Mouse (Mus musculus): ENCODE measurements at regions not wholly inside any gene's neighbourhood (a gene's known extent, or its start where the extent isn't known, plus 50 kb on each side); places are given as distances from the start of the nearest gene placed in this dataset.

- 2% methylated on average over 14 of the region's 14 CpGs for whole genome bisulfite sequencing
- Histone ChIP-seq H3K27ac (ENCODE audit: low read depth, low read length) (0 out of 2 replicates have a peak overlapping the region, but pooled peaks have one; percentile 16), H3K4me3 (ENCODE audit: low read depth, low read length) (no peak overlapping the region), H3K27me3 (replicated peaks; ENCODE audit: control insufficient read depth, insufficient read depth, low read length) (no peaks in the 10 kb centered on the region), H3K9me3 (replicated peaks; ENCODE audit: control insufficient read depth, low read length) (no peaks in the 10 kb centered on the region), H3K36me3 (ENCODE audit: control insufficient read depth, insufficient read depth, low read length) (no peaks in the 10 kb centered on the region), H3K9ac (ENCODE audit: low read length) (no peak overlapping the region), H3K4me2 (ENCODE audit: low read length) (peak overlapping the region; percentile 31), H3K4me1 (ENCODE audit: control insufficient read depth, insufficient read depth, low read length) (peaks cover 20% of the 10 kb centered on the region)
- DNase-seq (ENCODE audit: low spot score), result peak; percentile 73
- ATAC-seq, result peak; percentile 73
Measured at GRCm38 (mm10) chr6:6459006-6459917, 119.2 kb downstream of the Sem1 start.

- DNase-seq (ENCODE audit: low spot score), result no peak
- H3K36me3 ChIP-seq (ENCODE audit: control insufficient read depth, insufficient read depth, low read length), result no peaks in the 10 kb centered on the region
- no peak for ATAC-seq
- no peaks in the 10 kb centered on the region for H3K9me3 ChIP-seq (replicated peaks; ENCODE audit: control insufficient read depth, low read length)
- peaks cover 11% of the 10 kb centered on the region for H3K4me1 ChIP-seq (ENCODE audit: control insufficient read depth, insufficient read depth, low read length)
- H3K4me2 ChIP-seq (ENCODE audit: low read length), result no peak overlapping the region
- H3K27me3 ChIP-seq (replicated peaks; ENCODE audit: control insufficient read depth, insufficient read depth, low read length), result no peaks in the 10 kb centered on the region
- WGBS, result 60% methylated on average over 4 of the region's 4 CpGs
- H3K9ac ChIP-seq (ENCODE audit: low read length), result no peak overlapping the region
- no peak overlapping the region for H3K4me3 ChIP-seq (ENCODE audit: low read depth, low read length)
- H3K27ac ChIP-seq (ENCODE audit: low read depth, low read length), result no peak overlapping the region
Measured at GRCm38 (mm10) chr6:6457726-6458125, 120.7 kb downstream of the Sem1 start.

DNA sequence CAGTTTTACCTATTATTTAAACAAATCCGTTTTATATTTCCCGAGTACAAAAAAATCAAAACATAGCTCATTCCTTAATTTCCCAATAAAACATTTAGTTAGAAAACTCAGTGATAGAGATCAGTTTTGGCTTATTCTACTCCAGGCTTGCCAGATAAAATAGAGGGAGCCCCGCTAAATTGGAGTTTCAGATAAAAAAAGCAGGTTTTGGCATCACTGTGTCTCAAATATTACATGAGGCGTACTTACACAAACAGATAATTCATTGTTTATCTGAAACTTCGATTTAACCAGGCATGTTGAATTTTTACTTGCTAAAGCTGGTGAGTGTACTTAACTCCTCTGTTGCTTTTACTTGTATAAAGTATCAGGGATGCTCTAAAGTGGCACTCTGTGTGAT lies 121.5 kb downstream of the Sem1 start:
- no peak for ATAC-seq
- H3K9me3 ChIP-seq (replicated peaks; ENCODE audit: control insufficient read depth, low read length), result no peaks in the 10 kb centered on the region
- H3K36me3 ChIP-seq (ENCODE audit: control insufficient read depth, insufficient read depth, low read length), result no peaks in the 10 kb centered on the region
- DNase-seq (ENCODE audit: low spot score), result no peak
- WGBS, result 86% methylated on average over 5 of the region's 5 CpGs
- H3K27me3 ChIP-seq (replicated peaks; ENCODE audit: control insufficient read depth, insufficient read depth, low read length), result no peaks in the 10 kb centered on the region
- H3K4me1 ChIP-seq (ENCODE audit: control insufficient read depth, insufficient read depth, low read length), result peaks cover 11% of the 10 kb centered on the region
- no peak overlapping the region for H3K4me3 ChIP-seq (ENCODE audit: low read depth, low read length)
- H3K4me2 ChIP-seq (ENCODE audit: low read length), result no peak overlapping the region
- no peak overlapping the region for H3K9ac ChIP-seq (ENCODE audit: low read length)
- H3K27ac ChIP-seq (ENCODE audit: low read depth, low read length), result no peak overlapping the region

- no peak overlapping the region for H3K4me2 ChIP-seq (ENCODE audit: low read length)
- WGBS, result 80% methylated on average over 5 of the region's 5 CpGs
- no peaks in the 10 kb centered on the region for H3K36me3 ChIP-seq (ENCODE audit: control insufficient read depth, insufficient read depth, low read length)
- no peak overlapping the region for H3K9ac ChIP-seq (ENCODE audit: low read length)
- H3K27ac ChIP-seq (ENCODE audit: low read depth, low read length), result no peak overlapping the region
- H3K4me1 ChIP-seq (ENCODE audit: control insufficient read depth, insufficient read depth, low read length), result peaks cover 11% of the 10 kb centered on the region
- H3K27me3 ChIP-seq (replicated peaks; ENCODE audit: control insufficient read depth, insufficient read depth, low read length), result no peaks in the 10 kb centered on the region
- H3K9me3 ChIP-seq (replicated peaks; ENCODE audit: control insufficient read depth, low read length), result no peaks in the 10 kb centered on the region
- no peak overlapping the region for H3K4me3 ChIP-seq (ENCODE audit: low read depth, low read length)
- DNase-seq (ENCODE audit: low spot score) (no peak), ATAC-seq (no peak)
Measured at GRCm38 (mm10) chr6:6455566-6455965, 122.9 kb downstream of the Sem1 start.

DNA sequence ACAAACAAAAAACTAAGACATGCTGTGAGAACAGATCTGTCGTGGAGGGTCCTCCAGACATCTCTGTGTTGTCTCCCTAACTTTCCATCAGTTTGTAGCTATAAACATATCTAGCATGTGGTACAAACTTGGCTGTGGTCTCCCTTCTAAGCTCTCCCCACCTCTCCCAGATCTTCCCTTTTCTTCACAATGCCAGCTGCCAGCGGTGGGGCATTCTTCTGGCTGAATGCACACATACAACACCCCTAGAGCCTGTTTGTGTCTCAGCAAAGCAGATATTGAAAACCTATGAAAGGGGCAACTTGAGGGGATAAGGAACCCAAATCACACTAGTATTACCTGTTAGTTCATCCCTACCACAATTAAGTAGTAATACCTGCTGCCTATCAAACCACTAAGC lies 124.1 kb downstream of the Sem1 start:
- DNase-seq (ENCODE audit: low spot score) (no peak), ATAC-seq (no peak)
- Histone ChIP-seq H3K9ac (ENCODE audit: low read length) (no peak overlapping the region), H3K4me2 (ENCODE audit: low read length) (no peak overlapping the region), H3K4me1 (ENCODE audit: control insufficient read depth, insufficient read depth, low read length) (peaks cover 4% of the 10 kb centered on the region), H3K27ac (ENCODE audit: low read depth, low read length) (no peak overlapping the region), H3K4me3 (ENCODE audit: low read depth, low read length) (no peak overlapping the region), H3K36me3 (ENCODE audit: control insufficient read depth, insufficient read depth, low read length) (no peaks in the 10 kb centered on the region), H3K27me3 (replicated peaks; ENCODE audit: control insufficient read depth, insufficient read depth, low read length) (no peaks in the 10 kb centered on the region), H3K9me3 (replicated peaks; ENCODE audit: control insufficient read depth, low read length) (no peaks in the 10 kb centered on the region)
- 20% methylated on average over 2 of the region's 2 CpGs for WGBS

DNA sequence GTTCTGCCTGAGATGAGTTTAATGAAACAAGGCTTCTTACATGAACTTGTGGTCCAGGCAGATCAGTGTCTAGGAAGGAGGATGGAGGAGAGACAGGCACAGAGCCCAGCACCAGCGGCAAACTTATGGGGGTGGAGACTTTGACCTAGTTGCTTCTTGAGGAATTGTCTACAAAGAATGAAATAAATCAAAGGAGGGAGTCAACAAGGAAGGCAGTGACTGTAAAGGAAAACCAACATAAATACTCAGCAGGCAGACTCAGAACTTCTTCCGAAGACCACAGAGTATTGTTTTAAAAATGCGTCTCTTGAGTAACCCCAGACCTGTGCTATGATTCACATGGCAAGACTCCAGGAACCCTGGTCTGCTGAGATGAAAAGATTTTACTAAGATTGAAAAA lies 143.6 kb downstream of the Sem1 start:
- WGBS, result 82% methylated on average over 3 of the region's 3 CpGs
- Histone ChIP-seq H3K27me3 (replicated peaks; ENCODE audit: control insufficient read depth, insufficient read depth, low read length) (no peaks in the 10 kb centered on the region), H3K27ac (ENCODE audit: low read depth, low read length) (no peak overlapping the region), H3K36me3 (ENCODE audit: control insufficient read depth, insufficient read depth, low read length) (no peaks in the 10 kb centered on the region), H3K4me1 (ENCODE audit: control insufficient read depth, insufficient read depth, low read length) (no peaks in the 10 kb centered on the region), H3K4me2 (ENCODE audit: low read length) (no peak overlapping the region), H3K9me3 (replicated peaks; ENCODE audit: control insufficient read depth, low read length) (no peaks in the 10 kb centered on the region), H3K9ac (ENCODE audit: low read length) (no peak overlapping the region), H3K4me3 (ENCODE audit: low read depth, low read length) (no peak overlapping the region)
- no peak for DNase-seq (ENCODE audit: low spot score)
- ATAC-seq, result no peak

- H3K27me3 ChIP-seq (replicated peaks; ENCODE audit: control insufficient read depth, insufficient read depth, low read length), result no peaks in the 10 kb centered on the region
- no peak overlapping the region for H3K27ac ChIP-seq (ENCODE audit: low read depth, low read length)
- ATAC-seq (no peak), DNase-seq (ENCODE audit: low spot score) (peak; percentile 33)
- H3K4me3 ChIP-seq (ENCODE audit: low read depth, low read length), result no peak overlapping the region
- WGBS, result 68% methylated on average over 5 of the region's 5 CpGs
- H3K9me3 ChIP-seq (replicated peaks; ENCODE audit: control insufficient read depth, low read length), result no peaks in the 10 kb centered on the region
- no peaks in the 10 kb centered on the region for H3K4me1 ChIP-seq (ENCODE audit: control insufficient read depth, insufficient read depth, low read length)
- H3K4me2 ChIP-seq (ENCODE audit: low read length), result no peak overlapping the region
- H3K36me3 ChIP-seq (ENCODE audit: control insufficient read depth, insufficient read depth, low read length), result no peaks in the 10 kb centered on the region
- no peak overlapping the region for H3K9ac ChIP-seq (ENCODE audit: low read length)
Measured at GRCm38 (mm10) chr6:6434261-6434802, 144.1 kb downstream of the Sem1 start.

DNA sequence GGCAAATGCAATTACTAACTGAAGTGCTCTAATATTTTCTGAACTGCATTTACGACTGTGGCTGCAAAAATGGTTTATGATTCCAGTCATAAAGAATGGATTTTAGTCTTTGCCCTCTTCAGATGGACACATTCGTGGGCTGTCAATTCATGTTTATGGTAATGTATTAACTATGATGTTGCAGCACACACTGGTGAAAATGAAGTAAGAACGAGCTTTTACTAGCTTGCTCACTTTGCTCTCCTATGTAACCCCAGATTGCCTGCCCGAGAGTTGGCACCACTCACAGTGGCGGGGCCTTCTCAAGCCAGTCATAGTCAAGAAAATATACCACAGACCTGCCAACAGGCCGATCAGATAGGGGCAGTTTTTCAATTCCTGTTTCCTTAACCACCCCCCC lies 145.3 kb downstream of the Sem1 start:
- ATAC-seq (no peak), DNase-seq (ENCODE audit: low spot score) (no peak)
- no peak overlapping the region for H3K4me2 ChIP-seq (ENCODE audit: low read length)
- no peak overlapping the region for H3K9ac ChIP-seq (ENCODE audit: low read length)
- H3K27me3 ChIP-seq (replicated peaks; ENCODE audit: control insufficient read depth, insufficient read depth, low read length), result no peaks in the 10 kb centered on the region
- no peak overlapping the region for H3K27ac ChIP-seq (ENCODE audit: low read depth, low read length)
- WGBS, result 87% methylated on average over 6 of the region's 6 CpGs
- no peaks in the 10 kb centered on the region for H3K9me3 ChIP-seq (replicated peaks; ENCODE audit: control insufficient read depth, low read length)
- H3K36me3 ChIP-seq (ENCODE audit: control insufficient read depth, insufficient read depth, low read length), result no peaks in the 10 kb centered on the region
- no peak overlapping the region for H3K4me3 ChIP-seq (ENCODE audit: low read depth, low read length)
- no peaks in the 10 kb centered on the region for H3K4me1 ChIP-seq (ENCODE audit: control insufficient read depth, insufficient read depth, low read length)

All from forebrain, embryonic 14.5 days (tissue).